Mouse (Mus musculus) layer of hippocampus, adult 18-20 months (tissue): ENCODE measurements at regions not wholly inside any gene's neighbourhood (a gene's known extent, or its start where the extent isn't known, plus 50 kb on each side); places are given as distances from the start of the nearest gene placed in this dataset.
A peak's percentile ranks its signal among the peaks of the same experiment; 100 is the strongest.

Source experiments
- DNase-seq, 2 experiments: peaks; one replicate each; pipeline ENCODE4 v3.0.0; 2022; ENCODE audit warnings: low spot score in 2 of 2

GRCm38 (mm10) chr9:92661938-92662337, 119.9 kb downstream of the Plod2 start:
- DNase-seq: no peak

- DNase-seq: peak in 1 of 2 experiments; percentile 73
These were observed 125.4 kb downstream of the Plod2 start for GRCm38 (mm10) chr9:92667361-92667881.

- no peak for DNase-seq
These were observed 129.9 kb downstream of the Plod2 start for GRCm38 (mm10) chr9:92671966-92672365.

GRCm38 (mm10) chr9:92694361-92695016, 152.5 kb downstream of the Plod2 start:
- DNase-seq: peak in 1 of 2 experiments; percentile 26

- DNase-seq: no peak
These were observed 155.9 kb downstream of the Plod2 start for GRCm38 (mm10) chr9:92697971-92698370.

GRCm38 (mm10) chr9:92704752-92705151, 162.7 kb downstream of the Plod2 start:
- no peak for DNase-seq

- DNase-seq: no peak
These were observed 165.0 kb downstream of the Plod2 start for GRCm38 (mm10) chr9:92707011-92707410.

- DNase-seq: no peak
These were observed 175.2 kb downstream of the Plod2 start for GRCm38 (mm10) chr9:92717176-92717575.

GRCm38 (mm10) chr9:92718337-92718736, 176.3 kb downstream of the Plod2 start:
- no peak for DNase-seq

- DNase-seq: no peak
These were observed 177.2 kb downstream of the Plod2 start for GRCm38 (mm10) chr9:92719251-92719650.

GRCm38 (mm10) chr9:92728864-92729263, 186.8 kb downstream of the Plod2 start:
- no peak for DNase-seq

- DNase-seq: peak; percentile 59 to 91
These were observed 189.4 kb downstream of the Plod2 start for GRCm38 (mm10) chr9:92731396-92731795.

GRCm38 (mm10) chr9:92767532-92767931, 225.5 kb downstream of the Plod2 start:
- peak; percentile 49 to 79 for DNase-seq

- peak in 1 of 2 experiments; percentile 70 for DNase-seq
These were observed 226.4 kb downstream of the Plod2 start for GRCm38 (mm10) chr9:92768432-92768831.

- peak in 1 of 2 experiments; percentile 11 for DNase-seq
These were observed 227.5 kb downstream of the Plod2 start for GRCm38 (mm10) chr9:92769528-92769927.

- DNase-seq: peak in 1 of 2 experiments; percentile 47
These were observed 229.0 kb downstream of the Plod2 start for GRCm38 (mm10) chr9:92771002-92771401.

- no peak for DNase-seq
These were observed 229.7 kb downstream of the Plod2 start for GRCm38 (mm10) chr9:92771716-92772115.

GRCm38 (mm10) chr9:92782922-92783454, 241.0 kb downstream of the Plod2 start:
- DNase-seq: peak in 1 of 2 experiments; percentile 5

- DNase-seq: no peak
These were observed 257.7 kb downstream of the Plod2 start for GRCm38 (mm10) chr9:92799695-92800094.

GRCm38 (mm10) chr9:92809469-92809868, 267.4 kb downstream of the Plod2 start:
- DNase-seq: no peak

GRCm38 (mm10) chr9:92820721-92821120, 278.7 kb downstream of the Plod2 start:
- no peak for DNase-seq

GRCm38 (mm10) chr9:92826708-92827353, 284.8 kb downstream of the Plod2 start:
- no peak for DNase-seq
